Mouse (Mus musculus): Measurements from ENCODE around the gene Smg1. TPM values are rescaled to one million over a fixed set of nuclear protein-coding genes. Genes with fewer than 3 reads are reported as not detected.

The Smg1 gene
- polyA plus RNA-seq, 1 experiment, result 56.8 TPM

GRCm38 (mm10) chr7:118116787-118117538, 126.5 kb downstream of the Smg1 start:
- Histone ChIP-seq H3K27ac (ENCODE audit: insufficient read depth, low read length) (no peak overlapping the region), H3K4me3 (ENCODE audit: insufficient read depth, low read length) (no peak overlapping the region), H3K4me1 (ENCODE audit: control insufficient read depth, insufficient read depth, low read length) (peaks cover 7% of the 10 kb centered on the region)
- TF ChIP-seq POLR2A (IDR thresholded peaks at IDR 0.05; ENCODE audit: low read depth, low read length), result no peak; the same call in 1 of the 2 replicates
- TF ChIP-seq CTCF (IDR thresholded peaks at IDR 0.05; ENCODE audit: borderline replicate concordance, insufficient read depth, low read length), result no peak

DNA sequence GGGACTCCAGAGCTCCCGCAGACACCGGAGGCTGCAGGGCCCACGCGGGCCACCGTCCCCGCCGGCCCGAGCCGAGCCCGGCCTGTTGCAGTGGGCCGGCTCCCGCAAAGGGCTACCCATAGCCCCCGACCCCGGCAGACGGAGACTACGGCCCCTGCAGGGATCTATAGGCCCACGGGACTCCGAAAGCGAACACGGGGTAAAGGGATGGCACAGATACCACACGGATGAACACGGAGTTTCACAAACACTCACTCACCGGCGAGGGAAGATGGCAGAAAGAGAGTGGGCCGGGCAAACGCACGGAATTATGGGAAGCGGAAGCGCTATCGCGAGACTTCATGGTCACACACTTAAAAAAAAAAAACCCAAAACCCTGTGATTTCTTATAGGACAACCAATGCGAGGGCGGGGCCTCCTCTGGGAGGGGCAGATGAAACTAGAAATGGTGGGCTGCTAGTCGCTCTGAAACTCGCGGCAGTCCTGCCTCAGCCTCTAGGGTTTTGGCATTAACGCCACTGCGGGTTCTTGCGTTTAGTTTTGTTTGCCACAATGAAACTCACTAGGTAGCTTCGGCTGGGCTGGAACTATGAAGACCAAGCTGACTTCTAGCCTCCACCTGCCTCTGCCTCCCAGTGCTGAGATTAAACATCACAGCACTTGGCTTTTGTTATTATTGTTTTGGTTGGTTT, 127.4 kb downstream of the Smg1 start, which contains the start of gene Rps15a:
Gene Rps15a (minus strand): TSS at position 312 of the 692 bp plus-strand sequence.
- TF ChIP-seq CTCF (IDR thresholded peaks at IDR 0.05; ENCODE audit: borderline replicate concordance, insufficient read depth, low read length) (no peak), POLR2A (IDR thresholded peaks at IDR 0.05; ENCODE audit: low read depth, low read length) (peak; percentile 99)
- Histone ChIP-seq H3K4me3 (ENCODE audit: insufficient read depth, low read length) (peak within 1 kb of the TSS; percentile 98), H3K27ac (ENCODE audit: insufficient read depth, low read length) (peak within 1 kb of the TSS; percentile 64), H3K4me1 (ENCODE audit: control insufficient read depth, insufficient read depth, low read length) (peaks cover 10% of the 10 kb centered on the region)

DNA sequence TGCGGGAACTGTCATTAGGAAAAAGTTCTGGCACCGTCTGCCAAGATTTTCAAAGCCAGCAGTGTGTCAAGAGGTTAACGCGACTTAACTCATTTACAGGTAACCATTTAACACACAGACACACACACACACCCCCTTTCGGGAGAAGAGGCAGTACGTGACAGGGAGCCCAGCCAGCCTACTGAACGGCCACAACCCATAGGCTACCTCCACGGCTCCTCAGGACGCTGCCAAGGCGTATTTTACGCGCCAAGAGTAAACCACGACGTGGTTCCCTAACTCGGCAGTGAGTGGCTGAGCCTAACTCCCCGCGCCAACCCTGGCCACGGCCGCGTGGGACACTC, 128.0 kb downstream of the Smg1 start:
- H3K4me3 ChIP-seq (ENCODE audit: insufficient read depth, low read length), result peak overlapping the region; percentile 98
- no peak for TF ChIP-seq CTCF (IDR thresholded peaks at IDR 0.05; ENCODE audit: borderline replicate concordance, insufficient read depth, low read length)
- TF ChIP-seq POLR2A (IDR thresholded peaks at IDR 0.05; ENCODE audit: low read depth, low read length), result peak; percentile 36; the same call in 1 of the 2 replicates
- H3K4me1 ChIP-seq (ENCODE audit: control insufficient read depth, insufficient read depth, low read length), result peaks cover 10% of the 10 kb centered on the region
- H3K27ac ChIP-seq (ENCODE audit: insufficient read depth, low read length), result peak overlapping the region; percentile 64

DNA sequence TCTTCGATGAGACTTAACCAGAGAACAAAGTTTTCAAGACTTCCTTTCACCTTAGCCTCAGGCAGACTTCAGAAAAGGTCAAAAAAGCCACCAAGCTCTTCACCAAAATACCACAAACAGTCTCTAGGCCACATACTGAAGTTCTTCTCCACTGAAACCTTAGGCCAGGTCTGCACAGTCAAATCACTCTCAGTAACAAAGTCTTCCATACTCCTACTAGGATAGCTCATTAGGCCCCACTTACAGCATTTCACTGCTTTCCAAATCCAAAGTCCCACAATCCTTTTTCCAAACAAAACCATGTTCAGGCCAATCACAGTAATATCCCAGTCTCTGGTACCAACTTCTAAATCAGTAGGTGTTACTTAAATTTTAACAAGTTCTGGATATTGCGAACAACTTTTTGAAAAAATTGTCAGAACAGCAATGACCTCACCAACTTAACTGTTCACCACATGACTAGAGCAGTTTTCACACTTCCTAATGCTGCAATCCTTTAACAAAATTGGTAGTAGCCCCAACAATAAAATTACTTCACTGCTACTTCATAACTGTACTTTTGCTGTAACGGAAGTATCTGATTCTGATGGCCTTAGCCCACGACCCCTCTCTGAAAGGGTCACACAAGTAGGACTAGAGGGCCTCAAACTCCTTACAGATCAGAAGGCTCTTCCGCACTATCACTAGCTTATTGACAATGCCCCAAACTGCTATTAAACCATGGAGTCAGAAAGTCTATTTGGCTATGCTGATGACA, 129.8 kb downstream of the Smg1 start:
- H3K27ac ChIP-seq (ENCODE audit: insufficient read depth, low read length), result no peak overlapping the region
- peaks cover 11% of the 10 kb centered on the region for H3K4me1 ChIP-seq (ENCODE audit: control insufficient read depth, insufficient read depth, low read length)
- TF ChIP-seq CTCF (IDR thresholded peaks at IDR 0.05; ENCODE audit: borderline replicate concordance, insufficient read depth, low read length) (no peak), POLR2A (IDR thresholded peaks at IDR 0.05; ENCODE audit: low read depth, low read length) (no peak)
- peak overlapping the region; percentile 98 for H3K4me3 ChIP-seq (ENCODE audit: insufficient read depth, low read length)

DNA sequence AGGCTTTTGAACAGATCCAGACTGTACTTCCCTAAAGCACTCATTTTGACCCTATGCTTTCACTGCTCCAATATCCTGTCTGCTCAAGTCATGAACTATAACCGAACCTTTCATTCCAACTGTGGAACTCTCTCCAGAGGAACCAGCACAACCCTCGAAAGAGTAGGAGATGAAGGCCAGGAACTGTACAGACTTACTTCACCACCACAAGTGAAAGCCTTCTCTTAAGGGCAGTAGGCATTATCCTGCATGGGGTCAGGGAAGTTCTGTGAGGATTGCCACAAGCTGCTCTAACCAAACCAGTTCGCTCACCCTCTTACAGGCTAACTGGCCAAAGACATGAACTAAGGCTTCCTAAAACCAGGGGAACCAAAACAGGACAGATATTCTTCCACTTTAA, 132.3 kb downstream of the Smg1 start:
- Histone ChIP-seq H3K27ac (ENCODE audit: insufficient read depth, low read length) (no peak overlapping the region), H3K4me3 (ENCODE audit: insufficient read depth, low read length) (peak overlapping the region; percentile 98), H3K4me1 (ENCODE audit: control insufficient read depth, insufficient read depth, low read length) (peaks cover 17% of the 10 kb centered on the region)
- TF ChIP-seq POLR2A (IDR thresholded peaks at IDR 0.05; ENCODE audit: low read depth, low read length) (no peak), CTCF (IDR thresholded peaks at IDR 0.05; ENCODE audit: borderline replicate concordance, insufficient read depth, low read length) (no peak)

GRCm38 (mm10) chr7:118107671-118108070, 135.8 kb downstream of the Smg1 start:
- no peak overlapping the region for H3K4me3 ChIP-seq (ENCODE audit: insufficient read depth, low read length)
- TF ChIP-seq POLR2A (IDR thresholded peaks at IDR 0.05; ENCODE audit: low read depth, low read length), result no peak
- TF ChIP-seq CTCF (IDR thresholded peaks at IDR 0.05; ENCODE audit: borderline replicate concordance, insufficient read depth, low read length), result no peak
- H3K4me1 ChIP-seq (ENCODE audit: control insufficient read depth, insufficient read depth, low read length), result peaks cover 23% of the 10 kb centered on the region
- no peak overlapping the region for H3K27ac ChIP-seq (ENCODE audit: insufficient read depth, low read length)

DNA sequence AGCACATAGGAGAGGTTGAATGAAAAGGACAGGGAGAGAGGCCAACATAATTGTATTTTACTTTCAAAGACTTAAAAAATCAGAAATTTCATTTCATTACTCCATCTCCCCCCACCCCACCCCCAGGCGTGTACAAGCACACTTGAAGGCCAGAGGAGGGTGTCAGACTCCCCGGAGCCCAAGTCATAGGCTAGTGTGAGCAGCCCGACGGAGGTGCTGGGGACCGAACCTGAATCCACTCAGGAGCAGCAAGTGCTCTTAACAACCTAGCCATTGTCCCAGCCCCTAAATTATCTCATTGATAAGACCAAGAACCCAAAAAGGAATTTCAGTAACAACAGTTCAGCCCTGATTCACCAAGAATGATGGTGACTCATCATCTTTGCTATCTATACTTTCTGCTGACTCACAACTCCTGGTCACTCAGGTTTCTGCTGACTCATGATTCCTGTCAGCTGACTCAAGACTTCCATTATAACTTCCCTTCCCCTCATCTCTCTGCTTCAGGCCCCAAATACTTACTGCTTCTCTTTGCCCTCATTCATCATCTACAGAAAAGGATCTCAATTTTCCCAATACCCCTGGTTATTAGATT, 138.9 kb downstream of the Smg1 start:
- TF ChIP-seq POLR2A (IDR thresholded peaks at IDR 0.05; ENCODE audit: low read depth, low read length) (no peak), CTCF (IDR thresholded peaks at IDR 0.05; ENCODE audit: borderline replicate concordance, insufficient read depth, low read length) (no peak)
- Histone ChIP-seq H3K4me3 (ENCODE audit: insufficient read depth, low read length) (no peak overlapping the region), H3K4me1 (ENCODE audit: control insufficient read depth, insufficient read depth, low read length) (peaks cover 16% of the 10 kb centered on the region), H3K27ac (ENCODE audit: insufficient read depth, low read length) (peak overlapping the region; percentile 94)

DNA sequence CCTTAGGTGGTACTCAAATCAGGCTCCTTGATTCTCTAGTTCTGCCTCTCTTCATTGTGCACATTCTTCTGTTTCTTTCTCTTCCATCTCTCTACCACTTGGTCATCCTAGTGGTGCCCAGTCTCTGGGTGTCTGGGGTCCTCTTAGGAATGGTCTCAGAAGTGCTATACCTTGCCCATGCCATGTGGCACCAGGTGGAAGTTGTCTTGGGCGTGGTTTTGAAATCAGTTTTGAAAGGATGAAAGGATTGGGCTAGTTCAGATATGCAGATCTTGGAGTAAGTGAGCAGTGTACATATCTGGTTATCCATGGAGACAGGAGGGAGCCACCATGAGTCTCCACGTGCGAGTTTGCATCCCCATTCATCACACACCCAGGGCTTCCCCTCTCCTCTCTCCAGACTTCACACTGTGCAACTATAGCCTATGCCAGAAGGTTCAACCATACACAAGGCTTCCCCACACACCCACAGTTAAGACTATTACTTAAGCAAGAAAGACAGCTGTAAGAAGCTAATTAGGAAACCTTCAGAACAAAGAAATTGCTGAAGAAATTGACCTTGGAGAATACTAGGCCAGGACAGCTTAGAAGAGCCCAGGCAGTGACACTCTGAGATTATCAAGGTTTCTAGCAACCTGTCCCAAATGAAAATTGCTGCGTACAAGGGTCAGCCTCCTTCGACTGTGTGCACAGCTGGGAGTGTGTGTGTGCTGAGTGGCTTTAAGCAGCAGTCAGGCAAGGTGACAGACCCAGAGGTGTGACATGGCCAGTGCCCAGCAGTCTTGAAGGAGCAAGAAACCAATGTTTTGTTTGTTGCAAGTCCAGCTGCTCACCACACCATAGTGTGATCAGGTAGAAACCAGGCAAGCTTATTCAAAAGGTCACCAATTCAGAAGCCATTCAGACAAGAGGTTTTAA, 139.7 kb downstream of the Smg1 start:
- TF ChIP-seq CTCF (IDR thresholded peaks at IDR 0.05; ENCODE audit: borderline replicate concordance, insufficient read depth, low read length) (no peak), POLR2A (IDR thresholded peaks at IDR 0.05; ENCODE audit: low read depth, low read length) (no peak; the same call in 1 of the 2 replicates)
- Histone ChIP-seq H3K4me3 (ENCODE audit: insufficient read depth, low read length) (no peak overlapping the region), H3K27ac (ENCODE audit: insufficient read depth, low read length) (peak overlapping the region; percentile 0; the same call in 1 of the 2 replicates), H3K4me1 (ENCODE audit: control insufficient read depth, insufficient read depth, low read length) (peaks cover 15% of the 10 kb centered on the region)
